Mouse (Mus musculus) frontal cortex, postnatal 10 days (tissue): ENCODE data around the gene Plxna1.

Experiments
- DNase-seq, 2 experiments: peaks; one replicate each; pipeline ENCODE4 v3.0.0; 2022; ENCODE audit warnings: low spot score in 2 of 2, mixed read lengths in 1 of 2

Gene Plxna1

DNA sequence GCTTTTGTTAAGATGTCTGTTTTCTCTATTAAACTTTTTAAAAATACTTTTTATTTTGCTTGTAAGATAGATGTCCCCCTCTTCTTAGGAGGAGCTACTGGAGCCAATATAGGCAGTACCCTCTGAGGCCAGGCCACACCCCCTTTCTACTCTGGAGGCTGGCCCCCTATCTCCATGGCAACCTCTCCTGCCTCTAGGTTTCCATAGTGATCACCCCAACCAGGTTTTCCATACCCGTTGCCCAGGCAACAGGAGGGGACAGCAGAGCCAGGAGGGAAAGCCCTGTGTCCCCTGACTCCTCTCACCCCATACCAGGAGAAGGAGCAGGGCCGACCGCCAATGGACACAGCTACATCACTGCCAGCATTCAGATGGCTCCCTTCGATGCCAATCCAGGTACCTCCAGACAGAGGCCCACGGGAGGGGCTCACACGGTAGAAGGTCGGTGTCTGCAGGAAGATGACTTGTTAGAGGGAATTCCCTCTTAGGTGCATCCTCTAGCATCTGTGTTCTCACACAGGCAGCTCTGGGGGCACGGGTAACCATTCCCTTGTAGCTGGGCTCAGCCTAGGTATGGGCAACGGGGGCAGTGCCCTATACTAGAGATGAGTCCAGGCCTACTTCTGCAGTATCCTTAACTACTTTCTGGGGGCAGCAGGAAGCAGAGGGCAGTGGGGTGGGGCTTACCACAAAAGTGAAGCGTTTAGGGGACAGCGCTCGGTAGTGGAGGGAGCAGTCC is 28.3 kb downstream of the Plxna1 start:
- peak; percentile 45 to 48 for DNase-seq

DNA sequence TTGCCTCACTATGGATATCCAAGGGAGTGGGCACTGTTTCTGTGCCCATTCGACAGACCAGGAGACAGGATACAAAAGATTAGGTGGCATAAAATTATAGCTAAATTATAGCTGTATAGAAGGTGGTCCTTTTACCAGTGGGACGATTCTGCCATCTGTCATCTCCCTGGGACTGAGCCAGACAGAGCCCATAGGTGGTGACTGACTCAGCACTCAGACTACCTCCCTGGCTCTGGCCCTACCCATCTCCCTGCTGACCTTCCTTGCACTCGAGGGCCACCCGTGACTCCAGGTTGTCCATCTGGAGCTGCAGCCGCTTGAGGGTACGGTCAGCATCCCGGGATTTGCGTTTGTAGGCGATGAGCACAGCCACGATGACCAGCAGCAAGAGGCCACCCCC is 31.5 kb downstream of the Plxna1 start:
- DNase-seq, result no peak

DNA sequence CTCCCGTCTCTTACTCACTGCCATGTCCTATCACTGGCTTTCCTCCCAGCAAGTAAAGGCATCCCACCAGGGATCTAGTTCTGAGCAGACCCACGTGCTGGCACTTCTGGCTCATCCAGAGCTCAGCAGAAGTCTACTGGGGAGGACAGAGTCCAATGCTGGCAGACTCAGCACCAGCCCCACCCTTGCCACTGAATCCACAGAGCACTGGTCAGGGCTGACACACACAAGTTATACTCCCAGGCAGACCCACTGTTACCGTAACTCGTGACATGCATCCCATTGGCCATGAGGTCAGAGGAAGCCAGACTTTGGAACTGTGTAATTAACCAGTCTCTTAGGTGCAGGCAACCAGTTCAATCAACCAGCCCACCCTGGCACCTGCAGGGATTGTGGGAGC is 33.8 kb downstream of the Plxna1 start:
- no peak for DNase-seq

DNA sequence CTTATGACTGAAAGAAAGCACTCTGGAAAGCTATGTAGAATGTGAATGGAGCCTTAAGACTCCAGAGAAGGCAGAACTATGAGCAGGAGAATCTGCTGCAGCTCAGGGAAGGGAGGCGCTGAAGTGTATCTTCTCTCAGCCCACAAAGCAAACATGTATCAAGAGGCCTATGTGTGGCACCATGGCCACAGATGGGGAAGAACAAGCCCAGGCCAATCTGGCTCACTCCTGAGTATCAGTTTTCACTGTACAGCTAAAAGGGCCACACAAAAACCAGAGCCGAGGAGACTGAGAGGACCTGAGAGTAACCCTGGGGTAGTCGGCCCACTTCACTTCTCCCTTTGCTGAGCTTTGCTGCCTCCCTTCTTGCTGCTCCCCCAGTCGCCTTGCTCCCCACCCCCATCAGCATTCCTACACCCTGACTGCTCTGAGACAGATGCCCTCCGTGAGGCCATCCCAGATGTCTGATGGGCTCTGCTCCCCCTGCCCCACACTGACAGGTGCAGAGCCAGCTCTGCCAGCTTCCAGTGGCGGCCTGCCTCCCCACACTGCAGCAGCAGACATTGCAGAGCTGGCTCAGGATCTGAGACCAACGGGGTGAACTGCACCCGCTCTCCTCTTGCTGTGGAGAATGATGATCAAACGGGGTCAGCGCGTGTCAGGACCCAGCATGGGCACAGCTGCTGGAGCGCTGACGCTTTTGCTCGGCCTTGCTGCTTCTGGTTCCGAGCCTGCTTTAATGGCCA is 34.5 kb downstream of the Plxna1 start:
- no peak for DNase-seq

DNA sequence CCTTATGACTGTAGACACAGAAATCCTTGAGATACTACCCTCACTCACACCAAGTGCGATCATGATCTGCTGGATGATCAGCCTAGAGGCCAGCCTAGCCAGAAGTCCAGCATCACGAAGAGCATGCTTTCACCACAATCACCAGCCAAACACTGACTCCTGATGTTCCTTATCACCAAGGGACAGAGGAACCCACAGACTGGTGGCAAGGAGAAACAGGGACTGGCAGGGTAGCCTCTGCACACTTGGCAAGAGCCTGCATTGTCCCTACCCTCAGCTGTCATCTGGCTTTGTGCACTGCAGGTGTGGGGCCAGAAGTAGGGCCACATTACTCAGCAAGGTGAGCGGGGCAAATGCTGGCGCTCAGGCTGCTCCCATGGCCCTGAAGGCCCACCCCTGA is 37.6 kb downstream of the Plxna1 start:
- DNase-seq, result no peak

GRCm38 (mm10) chr6:89315263-89315662 is 47.2 kb downstream of the Plxna1 start:
- DNase-seq, result no peak

GRCm38 (mm10) chr6:89311518-89311917 is 50.9 kb downstream of the Plxna1 start:
- no peak for DNase-seq

DNA sequence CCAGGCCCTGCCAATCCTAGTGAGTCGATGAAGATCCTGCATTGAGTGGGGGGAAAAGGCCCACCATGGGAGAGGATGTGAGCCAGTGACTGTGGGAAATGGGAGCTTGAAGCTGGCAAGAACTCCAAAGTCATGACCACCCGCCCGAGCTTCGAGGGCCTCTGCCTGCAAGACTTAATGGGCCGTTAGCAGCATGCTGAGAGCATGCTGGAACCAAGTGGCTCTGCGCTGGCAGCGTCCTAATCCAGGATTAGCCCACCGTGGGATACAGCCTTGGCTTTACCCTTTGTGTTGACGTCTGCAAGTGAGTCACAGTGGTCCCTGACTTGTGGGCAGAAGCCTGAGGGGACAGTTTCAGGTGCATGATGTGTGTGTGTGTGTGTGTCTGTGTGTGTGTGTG is 52.2 kb downstream of the Plxna1 start:
- DNase-seq, result no peak

GRCm38 (mm10) chr6:89308213-89308973 is 54.0 kb downstream of the Plxna1 start:
- DNase-seq, result no peak

GRCm38 (mm10) chr6:89304375-89305058 is 57.9 kb downstream of the Plxna1 start:
- no peak for DNase-seq

DNA sequence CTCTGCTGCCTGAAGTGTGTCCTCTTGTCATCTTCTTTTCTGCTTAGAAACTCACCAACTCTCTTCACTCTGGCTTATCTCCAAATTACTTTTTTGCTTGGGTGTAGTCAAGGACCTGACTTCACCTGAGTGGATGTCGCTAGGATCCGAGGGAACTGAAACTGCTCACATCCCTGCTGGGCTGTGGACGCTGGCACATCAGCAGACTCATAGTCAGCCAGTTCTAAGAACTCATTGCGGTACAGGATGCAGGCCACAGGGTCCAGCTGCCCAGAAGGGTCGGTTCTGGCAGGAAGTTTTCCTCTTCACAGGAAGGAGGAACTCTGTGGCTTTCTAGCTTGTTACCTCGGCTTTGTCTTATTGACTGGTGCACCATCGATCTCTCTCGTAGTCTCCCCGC is 62.6 kb downstream of the Plxna1 start:
- no peak for DNase-seq

- DNase-seq, result no peak
Measured at GRCm38 (mm10) chr6:89296909-89297695, 65.3 kb downstream of the Plxna1 start.

- DNase-seq, result no peak
Measured at GRCm38 (mm10) chr6:89296001-89296709, 66.3 kb downstream of the Plxna1 start.

- DNase-seq, result no peak
Measured at GRCm38 (mm10) chr6:89294621-89295020, 67.8 kb downstream of the Plxna1 start.

DNA sequence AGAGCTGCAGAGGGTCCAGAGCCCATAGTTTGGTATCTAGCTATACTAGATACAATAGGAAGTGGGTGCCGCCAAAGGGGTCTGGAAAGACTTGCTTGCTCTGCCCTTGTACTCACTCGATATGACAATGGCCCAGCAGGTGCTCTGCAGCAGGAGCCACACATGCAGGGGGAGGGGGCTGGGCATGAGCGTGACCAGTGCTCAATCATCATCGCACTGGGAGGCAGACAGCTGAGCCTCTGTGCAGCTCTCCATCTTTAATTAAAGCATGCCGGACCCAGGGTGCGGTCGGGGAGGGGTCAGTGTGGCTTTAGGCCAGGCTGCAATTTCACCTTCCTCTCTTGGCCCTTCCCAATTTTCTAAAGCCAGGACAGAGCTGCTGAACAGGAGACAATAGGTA is 70.9 kb downstream of the Plxna1 start:
- DNase-seq, result no peak

GRCm38 (mm10) chr6:89288156-89288555 is 74.3 kb downstream of the Plxna1 start:
- no peak for DNase-seq

DNA sequence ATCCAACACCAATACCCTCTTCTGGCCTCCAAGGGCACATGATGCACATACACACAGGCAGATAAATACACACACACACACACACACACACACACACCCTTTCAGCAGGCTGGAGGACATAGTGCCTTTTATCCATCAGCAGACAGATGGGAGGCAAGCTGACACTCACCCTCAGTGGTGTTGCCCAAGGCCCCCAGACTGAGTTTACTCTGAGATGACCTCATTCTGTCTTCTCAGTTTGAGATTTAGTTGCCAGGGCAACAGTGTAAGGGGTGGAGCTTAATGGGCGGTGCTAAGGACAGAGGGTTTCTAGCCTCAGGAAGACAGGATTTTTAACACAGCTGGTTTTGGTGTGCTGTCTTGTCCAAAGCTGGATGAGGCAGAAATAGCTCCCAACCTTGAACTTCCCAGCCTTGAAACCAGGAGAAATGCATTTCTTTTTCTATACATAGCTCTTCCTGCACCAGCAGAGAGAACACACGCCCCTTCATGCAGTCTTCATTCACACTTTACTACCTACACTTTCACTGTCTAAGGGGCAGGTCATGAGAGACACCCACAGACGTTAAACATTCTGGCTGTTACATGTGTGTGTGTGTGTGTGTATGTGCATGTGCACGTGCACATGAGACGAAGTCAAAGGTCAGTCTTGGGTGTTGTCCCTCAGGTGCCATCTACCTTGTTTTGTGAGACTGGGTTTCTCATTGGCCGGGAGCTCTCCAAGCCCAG is 75.6 kb downstream of the Plxna1 start:
- no peak for DNase-seq

- DNase-seq, result no peak
Measured at GRCm38 (mm10) chr6:89286286-89286655, 76.1 kb downstream of the Plxna1 start.

DNA sequence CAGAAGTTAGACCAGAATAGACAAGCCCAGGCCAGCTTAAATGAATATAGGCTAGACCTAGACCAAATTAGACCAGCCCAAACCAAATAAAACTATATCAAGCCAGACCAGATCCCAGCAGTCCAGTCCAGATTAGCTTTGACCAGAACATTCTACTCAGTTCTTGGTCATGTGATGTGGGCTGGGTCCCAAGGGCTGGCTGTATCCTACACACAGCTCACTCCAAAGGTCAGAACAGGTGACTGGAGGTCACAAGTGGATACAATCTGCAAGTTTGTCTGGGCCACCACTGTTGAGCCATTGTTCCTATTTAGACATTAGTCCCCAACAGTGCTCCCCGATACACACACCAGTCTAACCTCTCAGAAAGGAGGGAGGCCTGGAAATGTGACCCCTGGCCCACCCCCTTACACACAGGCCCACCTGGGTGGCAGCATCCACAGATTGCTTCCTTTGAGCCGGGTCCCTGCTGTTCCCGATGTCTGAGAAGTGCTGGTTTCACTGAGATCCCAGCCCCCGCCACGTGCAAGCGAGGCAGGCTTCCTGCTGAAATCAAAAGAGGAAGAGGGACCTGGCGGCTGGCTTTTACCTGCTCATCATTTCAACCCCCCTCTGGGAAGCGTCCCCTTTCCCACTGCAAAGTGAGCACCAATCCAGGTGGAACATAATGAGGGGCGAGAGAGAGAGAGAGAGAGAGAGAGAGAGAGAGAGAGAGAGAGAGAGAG is 76.7 kb downstream of the Plxna1 start:
- DNase-seq, result no peak
